Mouse (Mus musculus): ENCODE measurements around the gene Usp47. TPM values are rescaled to one million over a fixed set of nuclear protein-coding genes. Genes with fewer than 3 reads are reported as not detected.
A peak's percentile ranks its signal among the peaks of the same experiment; 100 is the strongest.
"Not testable (repeated sequence)": the region's sequence is repeated elsewhere in the genome, so short reads cannot be mapped to it uniquely, and the experiment has no call there.

Gene Usp47
- polyA plus RNA-seq, 1 experiment from 2014 or later = 79.4 TPM

DNA sequence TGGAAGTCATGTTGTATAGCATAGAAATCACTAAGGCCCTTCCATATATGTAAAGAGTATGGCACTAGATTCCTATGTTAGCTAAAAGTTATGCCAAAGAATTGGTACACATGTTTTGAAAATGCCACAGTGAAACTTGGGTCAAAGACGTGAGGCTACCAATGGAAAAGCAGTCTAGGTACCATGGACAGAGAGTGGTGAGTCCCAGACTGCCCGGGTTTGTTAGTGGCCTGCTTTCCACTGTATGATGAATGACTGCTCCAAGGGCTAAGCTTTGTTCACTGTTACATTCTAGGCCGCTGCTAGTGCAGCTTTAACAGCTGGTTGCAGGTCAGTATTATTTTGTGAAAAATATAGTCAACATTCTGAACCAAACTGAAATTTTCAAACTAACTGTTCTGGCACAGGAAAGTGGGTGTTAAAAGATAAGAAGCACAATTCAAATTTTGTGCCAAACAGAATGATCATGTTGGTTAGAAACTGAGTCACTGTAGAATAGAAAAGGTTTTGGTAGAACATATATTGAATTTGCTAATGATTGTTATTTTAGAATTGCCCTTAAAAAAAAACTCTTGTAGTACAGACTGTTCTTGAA, 22.6 kb downstream of the Usp47 start:
- Histone ChIP-seq H3K4me2 (no peak overlapping the region), H3K36me3 (no peaks in the 10 kb centered on the region), H3K4me3 (no peak overlapping the region), H3K4me1 (replicated peaks) (peaks cover 8% of the 10 kb centered on the region), H3K27me3 (no peaks in the 10 kb centered on the region), H3K9me3 (no peaks in the 10 kb centered on the region), H3K27ac (peak overlapping the region; percentile 13; the same call in 1 of the 2 replicates), H3K9ac (no peak overlapping the region)
- WGBS = 52% methylated on average over 3 of the region's 3 CpGs
- no peak for ATAC-seq (ENCODE audit: low FRiP score)

DNA sequence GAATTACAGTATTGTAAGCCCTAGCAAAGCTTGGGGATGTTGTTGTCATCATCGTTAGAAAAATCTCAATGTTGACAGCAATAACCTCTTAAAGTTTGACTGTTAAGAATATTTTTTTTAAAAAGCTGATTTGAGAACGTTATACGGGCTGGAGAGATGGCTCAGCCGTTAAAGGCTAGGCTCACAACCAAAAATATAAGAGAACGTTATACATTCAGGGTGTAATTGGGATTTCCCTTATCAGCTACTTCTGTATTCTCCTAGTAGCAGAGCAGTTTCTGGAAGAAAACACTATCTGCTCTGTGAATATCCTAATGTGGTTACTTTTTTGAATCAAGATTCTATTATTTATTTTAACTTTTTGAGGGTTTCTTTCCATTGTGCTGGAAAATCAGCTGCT, 25.3 kb downstream of the Usp47 start:
- ATAC-seq (ENCODE audit: low FRiP score) = no peak
- H3K36me3 ChIP-seq = 0 out of 2 replicates have a peak, but pooled peaks cover 3% of the 10 kb centered on the region
- no peak overlapping the region for H3K27ac ChIP-seq
- no peak overlapping the region for H3K4me2 ChIP-seq
- no peak overlapping the region for H3K4me3 ChIP-seq
- no peaks in the 10 kb centered on the region for H3K27me3 ChIP-seq
- H3K9ac ChIP-seq = no peak overlapping the region
- peaks cover 8% of the 10 kb centered on the region for H3K4me1 ChIP-seq (replicated peaks)
- no peaks in the 10 kb centered on the region for H3K9me3 ChIP-seq
- WGBS = 97% methylated on average over 5 of the region's 5 CpGs

GRCm38 (mm10) chr7:112053667-112054066, 30.4 kb downstream of the Usp47 start:
- H3K27me3 ChIP-seq = no peaks in the 10 kb centered on the region
- H3K27ac ChIP-seq = no peak overlapping the region
- H3K9ac ChIP-seq = no peak overlapping the region
- ATAC-seq (ENCODE audit: low FRiP score) = no peak
- no peaks in the 10 kb centered on the region for H3K9me3 ChIP-seq
- no peak overlapping the region for H3K4me2 ChIP-seq
- H3K4me3 ChIP-seq = no peak overlapping the region
- H3K36me3 ChIP-seq = peaks cover 29% of the 10 kb centered on the region
- H3K4me1 ChIP-seq (replicated peaks) = no peaks in the 10 kb centered on the region
- 87% methylated on average over 3 of the region's 3 CpGs for WGBS

DNA sequence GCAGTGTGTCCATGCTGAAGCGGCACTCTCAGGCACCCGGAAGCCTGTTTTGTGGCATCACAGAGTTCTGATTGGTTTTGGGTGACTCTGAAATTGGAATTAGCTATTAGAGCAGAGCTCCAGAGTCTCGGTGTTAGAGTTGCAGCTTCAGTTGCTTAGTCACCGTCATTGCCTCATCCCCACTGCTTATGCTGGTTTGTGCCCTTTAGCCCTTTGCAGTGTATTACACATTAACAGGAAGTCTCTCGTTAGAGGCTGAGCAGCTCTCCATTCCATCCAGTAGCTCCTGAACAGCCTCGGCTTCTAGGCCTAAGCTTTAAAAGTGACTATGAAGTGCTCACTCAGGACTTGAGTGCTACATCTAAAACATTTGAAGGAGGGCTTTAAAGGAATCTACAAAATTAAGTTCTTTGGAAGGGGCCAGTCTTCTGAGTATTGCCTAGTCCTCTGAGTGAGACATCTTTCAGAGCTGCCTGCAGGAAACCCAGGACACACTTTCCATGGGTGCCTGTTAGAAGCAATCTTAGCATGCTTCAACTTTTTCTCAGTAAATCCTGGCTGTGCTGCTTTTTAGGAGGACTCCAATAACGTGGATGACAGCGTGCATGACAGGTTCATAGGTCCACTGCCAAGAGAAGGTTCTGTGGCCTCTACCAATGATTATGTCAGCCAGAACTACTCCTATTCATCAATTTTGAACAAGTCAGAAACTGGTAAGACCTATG, 32.8 kb downstream of the Usp47 start:
- ATAC-seq (ENCODE audit: low FRiP score) = no peak
- 91% methylated on average over 8 of the region's 8 CpGs for WGBS

DNA sequence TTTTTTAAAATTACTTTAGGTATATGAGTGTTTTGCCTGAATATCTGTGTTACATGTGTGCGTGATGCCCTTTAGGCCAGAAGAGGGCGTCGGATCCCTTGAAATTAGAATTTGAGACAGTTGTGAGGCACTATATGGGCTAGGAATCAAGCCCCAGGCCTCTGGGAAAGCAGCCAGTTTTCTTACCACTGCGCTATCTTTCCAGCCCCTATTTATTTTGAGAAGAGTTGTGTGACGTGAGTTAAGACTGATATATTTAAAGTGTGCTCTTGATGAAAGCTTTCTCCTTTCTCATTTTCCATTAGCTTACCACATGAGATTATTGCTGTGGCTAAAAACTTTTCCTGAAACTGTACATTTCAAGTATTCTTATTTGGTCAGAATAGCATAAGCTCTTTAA, 51.6 kb downstream of the Usp47 start:
- Histone ChIP-seq H3K36me3 (peaks cover 39% of the 10 kb centered on the region), H3K4me2 (no peak overlapping the region), H3K27ac (no peak overlapping the region), H3K9me3 (no peaks in the 10 kb centered on the region), H3K4me1 (replicated peaks) (no peaks in the 10 kb centered on the region), H3K27me3 (no peaks in the 10 kb centered on the region), H3K9ac (no peak overlapping the region), H3K4me3 (no peak overlapping the region)
- ATAC-seq (ENCODE audit: low FRiP score) = no peak
- 92% methylated on average over 5 of the region's 5 CpGs for WGBS

More for the DNA sequence above, 32.8 kb downstream of the Usp47 start:
- Histone ChIP-seq H3K4me1 (replicated peaks) (no peaks in the 10 kb centered on the region), H3K9me3 (no peaks in the 10 kb centered on the region), H3K4me2 (no peak overlapping the region), H3K27ac (no peak overlapping the region), H3K4me3 (no peak overlapping the region), H3K27me3 (no peaks in the 10 kb centered on the region), H3K36me3 (peaks cover 33% of the 10 kb centered on the region), H3K9ac (no peak overlapping the region)

GRCm38 (mm10) chr7:112082636-112083035, 59.3 kb downstream of the Usp47 start:
- H3K9me3 ChIP-seq = no peaks in the 10 kb centered on the region
- no peaks in the 10 kb centered on the region for H3K4me1 ChIP-seq (replicated peaks)
- no peak overlapping the region for H3K9ac ChIP-seq
- 91% methylated on average over 1 of the region's 1 CpGs for WGBS
- H3K27ac ChIP-seq = no peak overlapping the region
- H3K4me3 ChIP-seq = no peak overlapping the region
- no peak for ATAC-seq (ENCODE audit: low FRiP score)
- peaks cover 51% of the 10 kb centered on the region for H3K36me3 ChIP-seq
- H3K27me3 ChIP-seq = no peaks in the 10 kb centered on the region
- H3K4me2 ChIP-seq = no peak overlapping the region

- Histone ChIP-seq H3K27ac (no peak overlapping the region), H3K9me3 (no peaks in the 10 kb centered on the region), H3K36me3 (peaks cover 52% of the 10 kb centered on the region), H3K9ac (no peak overlapping the region), H3K27me3 (no peaks in the 10 kb centered on the region), H3K4me3 (no peak overlapping the region), H3K4me2 (no peak overlapping the region), H3K4me1 (replicated peaks) (no peaks in the 10 kb centered on the region)
- ATAC-seq (ENCODE audit: low FRiP score) = no peak
- whole genome bisulfite sequencing = 91% methylated on average over 2 of the region's 2 CpGs
Observed at GRCm38 (mm10) chr7:112084222-112084621, 60.9 kb downstream of the Usp47 start.

DNA sequence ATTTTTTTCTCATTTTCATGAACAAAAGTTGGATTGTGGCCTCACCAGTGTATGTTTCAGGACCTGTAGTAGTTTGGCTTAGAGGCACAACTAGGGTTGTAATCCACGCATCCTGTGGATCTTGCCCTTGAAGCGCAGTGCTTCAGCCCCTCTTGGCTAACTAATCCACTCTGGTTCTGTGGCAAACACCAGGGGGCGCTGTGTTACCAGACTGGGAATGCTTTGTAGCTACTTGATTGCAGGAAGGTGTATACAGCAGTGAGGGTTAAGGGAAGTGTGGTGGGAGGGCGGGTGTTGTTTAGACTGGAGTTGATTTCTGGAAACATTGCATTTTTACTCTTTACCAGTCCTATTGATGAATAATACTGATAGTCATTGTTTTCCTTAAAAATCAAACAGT, 61.8 kb downstream of the Usp47 start:
- no peak for ATAC-seq (ENCODE audit: low FRiP score)
- H3K4me2 ChIP-seq = no peak overlapping the region
- no peaks in the 10 kb centered on the region for H3K9me3 ChIP-seq
- H3K36me3 ChIP-seq = peaks cover 53% of the 10 kb centered on the region
- H3K9ac ChIP-seq = no peak overlapping the region
- no peak overlapping the region for H3K27ac ChIP-seq
- WGBS = 39% methylated on average over 4 of the region's 4 CpGs
- no peaks in the 10 kb centered on the region for H3K4me1 ChIP-seq (replicated peaks)
- no peak overlapping the region for H3K4me3 ChIP-seq
- no peaks in the 10 kb centered on the region for H3K27me3 ChIP-seq

GRCm38 (mm10) chr7:112086186-112086585, 62.9 kb downstream of the Usp47 start:
- Histone ChIP-seq H3K9me3 (no peaks in the 10 kb centered on the region), H3K4me2 (no peak overlapping the region), H3K36me3 (peaks cover 58% of the 10 kb centered on the region), H3K4me1 (replicated peaks) (no peaks in the 10 kb centered on the region), H3K4me3 (no peak overlapping the region), H3K9ac (no peak overlapping the region), H3K27ac (no peak overlapping the region), H3K27me3 (no peaks in the 10 kb centered on the region)
- ATAC-seq (ENCODE audit: low FRiP score) = no peak
- 94% methylated on average over 2 of the region's 2 CpGs for WGBS

DNA sequence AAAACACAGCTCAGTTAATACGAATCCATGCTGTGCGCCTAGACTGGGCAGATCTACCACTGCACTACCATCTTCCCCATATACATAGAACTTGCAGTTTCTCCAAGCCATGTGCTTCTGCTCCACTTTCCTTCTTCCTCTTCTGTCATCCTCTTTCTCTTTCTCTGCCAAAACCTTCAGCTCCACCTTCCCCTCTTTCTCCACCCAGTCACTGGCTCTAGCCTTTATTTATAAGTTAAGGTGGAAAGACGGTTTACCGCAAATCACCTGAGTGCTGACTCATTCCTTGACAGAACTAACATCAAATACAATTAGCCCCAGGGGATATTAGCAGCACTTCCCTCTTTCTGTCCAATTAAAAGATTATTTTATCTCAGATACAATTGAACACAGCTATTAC, 71.6 kb downstream of the Usp47 start:
- H3K36me3 ChIP-seq = peaks cover 84% of the 10 kb centered on the region
- not testable (repeated sequence) for H3K4me1 ChIP-seq (replicated peaks); H3K27me3 ChIP-seq; H3K9me3 ChIP-seq; H3K9ac ChIP-seq; ATAC-seq (ENCODE audit: low FRiP score); H3K4me3 ChIP-seq; H3K27ac ChIP-seq; H3K4me2 ChIP-seq
- WGBS = 85% methylated on average over 4 of the region's 4 CpGs

DNA sequence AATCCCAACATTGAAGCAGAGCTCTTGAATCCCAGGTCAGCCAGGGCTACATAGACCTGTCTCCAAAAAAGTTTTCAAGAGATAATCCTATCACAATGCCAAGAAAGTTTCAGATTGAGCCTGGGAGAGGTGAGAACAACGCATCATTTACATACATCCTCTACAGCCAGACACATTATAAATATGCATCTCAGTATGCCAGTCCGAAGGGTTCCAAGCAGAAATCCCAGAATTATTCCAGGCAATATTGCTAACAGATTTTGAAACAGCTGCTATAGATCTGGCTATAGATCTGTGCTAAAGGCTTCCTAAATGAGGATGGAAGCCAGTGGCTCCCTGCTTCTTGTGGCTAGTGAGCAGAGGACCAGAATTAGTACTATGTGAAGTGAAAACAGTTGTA, 77.6 kb downstream of the Usp47 start:
- Histone ChIP-seq H3K4me3 (no peak overlapping the region), H3K36me3 (peaks cover 75% of the 10 kb centered on the region), H3K4me1 (replicated peaks) (no peaks in the 10 kb centered on the region), H3K27ac (no peak overlapping the region), H3K9me3 (no peaks in the 10 kb centered on the region), H3K27me3 (no peaks in the 10 kb centered on the region), H3K9ac (no peak overlapping the region), H3K4me2 (no peak overlapping the region)
- ATAC-seq (ENCODE audit: low FRiP score) = no peak
- WGBS = 98% methylated on average over 2 of the region's 2 CpGs

DNA sequence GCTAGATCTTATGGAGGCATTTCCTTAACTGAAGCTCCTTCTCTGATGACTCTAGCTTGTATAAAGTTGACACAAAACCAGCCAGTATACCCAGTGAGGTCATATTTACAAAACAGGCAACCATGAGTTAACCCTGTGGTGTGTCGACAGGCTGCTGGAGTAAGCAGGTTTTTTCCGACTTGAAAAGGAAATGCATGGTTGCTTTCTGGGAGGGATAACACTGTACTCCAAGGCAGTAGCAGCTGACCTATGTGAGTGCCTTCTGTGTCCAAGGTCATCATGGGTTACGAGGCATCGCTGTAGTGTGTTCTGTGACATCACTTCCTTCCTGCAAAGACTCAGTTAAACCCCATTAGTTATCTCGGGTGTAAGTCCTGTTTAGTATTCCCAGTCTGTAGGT, 79.6 kb downstream of the Usp47 start:
- Histone ChIP-seq H3K9me3 (no peaks in the 10 kb centered on the region), H3K27me3 (no peaks in the 10 kb centered on the region), H3K4me3 (no peak overlapping the region), H3K9ac (no peak overlapping the region), H3K4me2 (no peak overlapping the region), H3K27ac (no peak overlapping the region), H3K4me1 (replicated peaks) (no peaks in the 10 kb centered on the region), H3K36me3 (peaks cover 76% of the 10 kb centered on the region)
- 82% methylated on average over 5 of the region's 5 CpGs for WGBS
- ATAC-seq (ENCODE audit: low FRiP score) = no peak

DNA sequence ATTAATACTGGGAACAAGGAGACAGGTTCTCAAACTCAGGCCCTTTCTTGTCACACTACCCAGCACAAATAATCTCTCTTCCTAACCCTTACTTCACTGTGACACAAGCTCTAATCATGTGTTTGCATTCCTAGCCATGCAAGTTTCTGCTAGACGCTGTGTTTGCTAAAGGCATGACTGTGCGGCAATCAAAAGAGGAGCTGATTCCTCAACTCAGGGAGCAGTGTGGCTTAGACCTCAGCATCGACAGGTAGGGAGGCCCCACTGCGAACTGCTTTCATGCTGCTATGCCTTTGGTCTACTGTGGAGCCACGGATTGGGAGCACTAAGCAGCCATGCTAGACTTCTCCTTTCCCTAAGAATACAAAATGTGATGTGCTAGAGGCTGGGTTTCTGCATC, 80.5 kb downstream of the Usp47 start:
- WGBS = 89% methylated on average over 5 of the region's 5 CpGs
- Histone ChIP-seq H3K4me3 (no peak overlapping the region), H3K36me3 (peaks cover 76% of the 10 kb centered on the region)

More for the DNA sequence above, 80.5 kb downstream of the Usp47 start:
- Histone ChIP-seq H3K27ac (no peak overlapping the region), H3K27me3 (no peaks in the 10 kb centered on the region), H3K9me3 (no peaks in the 10 kb centered on the region), H3K9ac (no peak overlapping the region), H3K4me2 (no peak overlapping the region), H3K4me1 (replicated peaks) (no peaks in the 10 kb centered on the region)
- no peak for ATAC-seq (ENCODE audit: low FRiP score)

Data from hindbrain, embryonic 13.5 days (tissue).